Mouse (Mus musculus) kidney, adult 2 months (tissue): Measurements from ENCODE around the gene Yipf3.

Experiments
- CTCF ChIP-seq: fragments of 200-500 bp; conservative IDR thresholded peaks from 2 replicates; pipeline ENCODE4 v1.5.1; 2011; ENCODE audit warnings: low read depth, mild to moderate bottlenecking, control low read depth, low read length, moderate library complexity, mixed read lengths; ENCODE audit not compliant: insufficient read depth, insufficient read length
- POLR2A ChIP-seq: fragments of 200-500 bp; IDR thresholded peaks from one replicate; pipeline ENCODE4 v1.6.1; 2011; ENCODE audit warnings: low read depth, low read length, control low read depth

GRCm38 (mm10) chr17:46227576-46227975, 20.3 kb upstream of the Yipf3 start:
- no peak for TF ChIP-seq POLR2A
- TF ChIP-seq CTCF = no peak
